Mouse (Mus musculus): ENCODE measurements around the gene Btbd35f30.
"Not testable (repeated sequence)": the region's sequence is repeated elsewhere in the genome, so short reads cannot be mapped to it uniquely, and the experiment has no call there.

Gene Btbd35f30

GRCm38 (mm10) chrX:32894325-32894724 is at the start of gene Btbd35f30:
Gene Btbd35f30, plus strand, starts transcription at chrX:32894625.
- not testable (repeated sequence) for DNase-seq

- not testable (repeated sequence) for DNase-seq
Measured at GRCm38 (mm10) chrX:32941468-32941867, 47.0 kb downstream of the Btbd35f30 start, which contains the start of gene Gm21789. Gene Gm21789, plus strand, starts transcription at chrX:32941768.

All from thymus, postnatal 4 days (tissue).